7 mouse cellular contexts compared by ENCODE assay signal in the genomic region with DNA sequence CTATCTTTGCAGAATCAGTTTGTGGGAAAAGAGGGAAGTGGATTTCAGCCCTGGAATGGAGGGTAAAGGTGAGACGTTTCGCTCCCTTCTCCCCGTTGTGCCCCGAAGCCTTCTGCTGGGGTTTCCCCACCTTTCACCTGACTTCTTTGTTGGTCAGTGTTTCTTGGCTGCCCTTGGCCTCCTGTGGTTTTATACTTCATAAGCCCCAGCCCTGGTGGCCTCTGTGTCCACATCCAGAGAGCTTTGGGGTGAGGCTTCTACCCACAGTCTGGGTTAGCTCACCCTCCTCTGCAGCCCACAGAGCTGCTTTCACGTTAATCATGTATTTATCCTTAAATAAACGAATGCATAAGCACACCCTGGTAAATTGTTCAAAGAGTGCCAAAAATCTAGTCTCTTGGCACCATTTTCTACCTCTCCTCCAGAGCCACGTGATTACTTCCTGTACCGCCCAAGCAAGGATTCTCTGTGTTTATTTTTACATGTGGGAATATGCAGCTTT.
DNase-seq lines count a peak whose midpoint lies in the region; TF ChIP-seq lines count a peak whose summit lies in the region.

No protein-coding gene starts in this region.

- peak overlapping the region; percentile 67 for H3K27ac ChIP-seq in layer of hippocampus, adult 2 months
- peak overlapping the region; percentile 67 for H3K27ac ChIP-seq in brown adipose tissue, adult 24 weeks (replicated peaks; ENCODE audit: low read depth, low read length)

- H3K4me3 ChIP-seq in layer of hippocampus, adult 2 months, result peak overlapping the region; percentile 22; the same call in 1 of the 2 replicates
- H3K4me3 ChIP-seq in brown adipose tissue, adult 24 weeks (ENCODE audit: insufficient read depth, low read depth, low read length), result peak overlapping the region; percentile 31

- TF ChIP-seq CTCF in layer of hippocampus, adult 2 months (conservative IDR thresholded peaks at IDR 0.05), result no peak

- H3K4me1 ChIP-seq in brown adipose tissue, adult 24 weeks (ENCODE audit: control insufficient read depth, insufficient read depth, insufficient read length, low read length), result peaks cover 33% of the 10 kb centered on the region

- DNase-seq in layer of hippocampus, adult 2 months (ENCODE audit: low spot score in 2 of 2), result peak in 1 of 2 experiments; percentile 38
- DNase-seq in layer of hippocampus, adult 9-10 months (ENCODE audit: low spot score), result no peak
- DNase-seq in fibroblast of lung, adult 2 months (ENCODE audit: low read depth), result peak; percentile 56
- DNase-seq in lung, postnatal 25 days (ENCODE audit: low spot score), result peak; percentile 59
- DNase-seq in retina, embryonic 14.5 days (ENCODE audit: low spot score), result no peak
- DNase-seq in ovary, postnatal 14 days (ENCODE audit: low spot score), result no peak

Comparison
In these comparisons a context has a peak if more than half of its experiments do, and no peak if none do; other contexts are left out.
1. DNase-seq: peak in fibroblast of lung, adult 2 months (single experiment) and lung, postnatal 25 days (single experiment); none in layer of hippocampus, adult 9-10 months (single experiment), retina, embryonic 14.5 days (single experiment) and ovary, postnatal 14 days (single experiment).